Mouse (Mus musculus): ENCODE measurements at regions not wholly inside any gene's neighbourhood (a gene's known extent, or its start where the extent isn't known, plus 50 kb on each side); places are given as distances from the start of the nearest gene placed in this dataset.

GRCm38 (mm10) chr12:25771856-25772255, 643.2 kb downstream of the Rnf144a start:
- ATAC-seq, result no peak

GRCm38 (mm10) chr12:25768644-25769043, 646.4 kb downstream of the Rnf144a start:
- no peak for ATAC-seq

GRCm38 (mm10) chr12:25763061-25763460, 652.0 kb downstream of the Rnf144a start:
- ATAC-seq, result no peak

- no peak for ATAC-seq
Measured at GRCm38 (mm10) chr12:25757014-25757413, 658.0 kb downstream of the Rnf144a start.

GRCm38 (mm10) chr12:25733801-25734200, 636.9 kb upstream of the Id2 start:
- no peak for ATAC-seq

GRCm38 (mm10) chr12:25725774-25726173, 628.8 kb upstream of the Id2 start:
- no peak for ATAC-seq

- ATAC-seq, result no peak
Measured at GRCm38 (mm10) chr12:25711186-25711585, 614.2 kb upstream of the Id2 start.

GRCm38 (mm10) chr12:25703023-25703400, 606.1 kb upstream of the Id2 start:
- no peak for ATAC-seq

DNA sequence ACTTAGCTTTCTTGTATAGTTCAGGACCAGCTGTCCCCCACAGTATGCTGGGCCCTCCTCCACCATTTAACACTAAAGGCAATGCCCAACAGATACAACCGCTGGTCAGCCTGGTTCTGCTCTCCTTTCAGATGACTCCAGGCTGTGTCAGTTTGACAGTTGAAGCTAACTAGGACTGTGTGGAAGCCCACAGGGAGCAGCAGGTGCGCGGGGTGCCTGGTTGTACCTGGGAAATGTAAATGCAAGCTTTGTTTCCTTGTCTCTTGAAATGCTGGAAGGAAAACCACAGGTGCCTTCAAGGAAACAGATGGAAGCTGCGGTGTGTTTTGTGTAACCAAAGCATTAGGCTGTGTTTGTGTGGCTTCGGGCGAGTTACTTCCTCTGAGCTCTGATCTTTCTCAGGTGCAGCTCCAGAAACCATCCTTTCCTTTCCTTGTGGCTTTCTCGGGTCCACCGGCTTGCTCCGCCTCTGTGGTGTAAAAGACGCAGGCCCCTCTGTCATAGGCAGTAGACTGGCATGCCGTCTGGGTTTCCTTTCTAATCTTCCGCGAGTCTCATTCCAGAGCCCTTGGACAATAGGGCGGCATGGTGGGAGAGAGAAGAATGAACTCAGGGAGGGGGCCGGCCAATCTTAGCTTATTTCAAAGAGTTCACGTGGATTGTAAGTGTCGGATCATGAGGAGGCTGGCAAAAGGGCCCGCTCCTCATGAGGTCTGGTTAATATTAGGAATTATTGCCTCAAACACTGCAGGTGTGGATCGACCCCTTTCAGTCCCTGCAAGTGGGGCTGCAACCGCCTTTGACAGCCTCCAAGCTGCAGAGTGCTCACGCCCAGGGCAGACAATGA, 605.5 kb upstream of the Id2 start:
- ATAC-seq, result no peak

- no peak for ATAC-seq
Measured at GRCm38 (mm10) chr12:25687063-25687462, 590.1 kb upstream of the Id2 start.

- no peak for ATAC-seq
Measured at GRCm38 (mm10) chr12:25676631-25677030, 579.7 kb upstream of the Id2 start.

- ATAC-seq, result no peak
Measured at GRCm38 (mm10) chr12:25668336-25668735, 571.4 kb upstream of the Id2 start.

DNA sequence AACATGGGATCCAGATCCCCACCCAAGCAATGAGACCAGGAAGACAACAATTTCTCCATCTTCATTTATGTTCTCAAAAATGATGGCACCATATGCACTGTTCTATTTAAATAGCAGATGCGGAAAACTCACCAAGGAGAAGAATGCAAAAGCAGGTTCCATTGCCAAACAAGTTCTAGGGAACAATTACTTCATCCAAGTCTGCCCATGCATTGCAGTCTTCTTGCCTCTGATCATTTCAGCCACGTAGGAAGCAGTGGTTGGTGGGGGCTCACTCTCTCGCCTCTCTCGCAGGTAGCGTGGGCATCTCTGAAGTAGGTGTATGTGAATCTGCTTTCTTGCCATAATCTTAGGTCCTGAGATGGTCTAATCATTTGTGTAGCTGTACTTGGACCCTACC, 557.5 kb upstream of the Id2 start:
- no peak for ATAC-seq

DNA sequence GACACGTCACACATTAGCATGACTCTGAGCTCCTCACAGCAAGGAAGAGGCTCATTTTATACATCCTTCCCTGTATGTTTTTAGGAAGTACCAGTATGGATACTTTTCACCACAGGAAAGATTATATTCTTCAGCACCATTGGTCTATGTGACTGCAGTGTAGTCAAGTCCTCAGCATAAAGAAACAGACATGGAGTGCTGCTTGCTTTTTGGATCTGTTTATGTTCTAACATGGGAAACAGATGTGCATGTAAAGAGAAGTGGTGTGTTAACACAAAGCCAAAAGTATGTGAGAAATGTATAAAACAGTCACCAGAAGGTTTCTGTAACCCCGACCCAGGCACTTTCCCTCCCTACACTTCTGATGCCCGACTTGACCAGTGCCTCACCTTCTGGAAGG, 553.3 kb upstream of the Id2 start:
- no peak for ATAC-seq

- ATAC-seq, result no peak
Measured at GRCm38 (mm10) chr12:25628081-25628480, 531.1 kb upstream of the Id2 start.

DNA sequence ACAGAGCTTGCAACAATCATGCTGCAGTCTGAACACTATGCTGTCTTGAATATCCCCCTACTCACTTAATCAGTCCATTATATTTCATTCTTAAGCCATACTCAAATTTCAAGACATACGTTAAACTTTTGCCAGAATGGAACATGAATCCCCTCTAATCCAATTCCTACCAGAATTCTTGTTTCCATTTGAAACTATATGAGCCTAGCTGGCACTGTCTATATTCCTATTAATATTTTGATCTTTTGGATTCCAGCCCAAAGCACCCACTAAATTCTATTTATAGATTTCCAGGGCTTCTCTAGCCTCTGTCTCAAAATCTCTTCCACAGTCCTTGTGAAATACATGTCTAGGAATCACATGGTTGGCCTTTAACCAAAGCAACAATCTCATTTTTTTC, 528.9 kb upstream of the Id2 start:
- no peak for ATAC-seq

DNA sequence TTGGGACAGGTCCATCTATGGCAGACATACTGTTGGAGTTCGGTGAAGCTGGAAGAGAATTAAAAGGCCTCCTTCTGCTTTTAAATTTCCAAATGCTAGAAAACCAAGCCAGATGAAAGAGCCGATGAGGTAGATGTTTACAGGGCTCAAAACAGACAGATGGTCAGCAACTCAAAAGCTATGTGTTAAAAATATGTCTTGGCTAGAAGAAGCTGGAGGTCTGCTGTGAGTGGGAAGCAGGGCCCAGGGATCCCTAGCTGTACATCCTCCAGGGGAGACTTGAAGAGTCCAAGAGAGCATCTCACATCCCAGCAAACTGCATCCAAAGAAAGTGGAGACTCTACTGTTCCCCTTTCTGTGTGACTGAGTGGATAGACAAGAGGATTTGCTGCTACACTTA, 526.5 kb upstream of the Id2 start:
- ATAC-seq, result no peak

DNA sequence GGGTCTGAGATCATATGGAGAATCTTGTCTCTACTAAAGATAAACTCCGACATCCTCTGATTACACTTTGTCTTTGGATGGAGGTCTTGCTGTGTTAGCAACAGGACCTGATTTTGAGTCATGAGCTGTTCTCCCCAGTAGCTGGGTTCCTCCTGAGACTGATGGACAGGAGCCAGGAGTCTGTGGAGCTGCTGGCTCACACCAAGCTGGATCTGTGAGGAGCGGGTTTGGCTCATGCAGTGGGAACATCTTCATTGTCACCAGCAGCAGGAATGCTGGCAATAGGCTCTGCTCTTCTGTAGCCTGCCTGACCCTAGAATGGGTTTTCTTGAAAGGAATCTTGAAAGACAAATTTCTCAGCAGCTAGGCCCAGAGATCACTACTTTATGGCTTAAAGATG, 524.2 kb upstream of the Id2 start:
- ATAC-seq, result no peak

GRCm38 (mm10) chr12:25617521-25617920, 520.6 kb upstream of the Id2 start:
- no peak for ATAC-seq

DNA sequence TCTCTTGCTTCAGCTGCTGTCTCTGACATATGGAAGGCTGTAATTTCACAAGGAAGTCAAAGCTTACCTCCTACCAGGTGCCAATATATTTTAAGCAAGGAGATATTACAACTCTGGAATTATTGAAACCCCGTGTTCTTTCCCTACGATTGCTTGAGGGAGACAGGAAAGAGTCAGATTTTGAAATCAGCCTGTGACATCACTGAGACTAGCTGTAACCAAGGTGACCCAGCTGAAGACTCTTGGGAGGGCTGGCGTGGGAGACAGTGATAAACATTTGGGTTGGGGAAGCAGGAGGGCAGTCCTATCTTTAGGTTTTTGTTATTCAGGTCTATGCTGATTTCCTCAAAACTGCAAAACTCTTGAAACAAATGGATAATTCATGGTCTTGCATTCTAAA, 518.4 kb upstream of the Id2 start:
- no peak for ATAC-seq

GRCm38 (mm10) chr12:25613473-25613872, 516.5 kb upstream of the Id2 start:
- no peak for ATAC-seq

DNA sequence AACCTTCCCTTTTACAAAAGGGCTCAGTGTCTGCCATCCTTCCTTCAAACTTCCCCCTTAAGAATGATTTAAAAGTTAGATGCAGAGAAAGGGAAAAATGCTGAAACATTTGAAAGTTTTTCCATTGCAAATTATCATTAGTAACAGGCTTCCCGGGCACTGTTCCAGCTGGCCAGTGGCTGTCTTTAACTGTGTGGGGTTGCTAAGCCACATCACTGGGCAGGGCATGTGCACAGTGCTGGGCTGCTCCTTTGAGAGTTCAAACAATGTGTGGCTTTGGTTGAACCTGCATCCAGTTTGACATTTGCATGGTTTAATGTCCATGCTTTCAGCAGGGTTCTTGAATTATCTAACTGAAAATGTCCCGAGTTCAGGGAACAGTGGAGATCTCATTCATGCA, 512.1 kb upstream of the Id2 start:
- no peak for ATAC-seq

DNA sequence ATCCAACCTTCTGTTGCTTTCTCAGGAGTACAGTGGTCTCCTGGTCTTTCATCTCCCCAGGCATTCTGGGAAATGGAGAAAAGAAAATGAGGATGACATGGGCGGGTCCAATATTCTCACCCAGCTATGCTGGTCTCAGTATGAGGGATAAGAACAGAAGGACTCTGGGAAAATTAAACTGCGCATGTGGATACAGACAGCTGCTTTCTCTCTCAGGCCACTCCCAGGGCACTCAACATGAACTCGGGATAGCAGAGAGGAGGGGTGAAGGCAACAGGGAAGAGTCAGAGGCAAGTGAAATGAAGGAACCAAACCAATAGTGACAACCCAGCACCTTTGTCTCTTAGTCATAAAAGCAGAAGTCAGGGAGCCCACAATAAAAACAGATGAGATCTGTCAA, 508.5 kb upstream of the Id2 start:
- ATAC-seq, result no peak

DNA sequence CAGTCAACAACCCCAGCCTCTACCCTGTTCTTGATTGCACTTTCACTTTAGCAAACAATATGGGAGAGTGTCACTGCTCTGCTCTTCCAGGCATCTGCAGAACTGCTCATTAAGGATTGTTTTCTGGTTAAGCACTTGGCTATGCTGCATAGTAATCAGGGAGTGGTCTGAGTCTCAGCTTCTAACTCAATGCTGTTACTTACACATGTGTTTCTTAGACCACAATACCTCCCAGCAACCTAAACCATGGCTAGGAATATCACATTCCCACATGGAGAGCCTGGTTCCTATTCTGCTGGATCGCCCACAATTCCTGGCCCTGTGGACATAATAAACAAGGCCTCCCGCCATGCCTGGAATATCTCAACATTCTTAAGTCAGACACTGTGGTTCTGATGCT, 493.3 kb upstream of the Id2 start:
- ATAC-seq, result no peak

DNA sequence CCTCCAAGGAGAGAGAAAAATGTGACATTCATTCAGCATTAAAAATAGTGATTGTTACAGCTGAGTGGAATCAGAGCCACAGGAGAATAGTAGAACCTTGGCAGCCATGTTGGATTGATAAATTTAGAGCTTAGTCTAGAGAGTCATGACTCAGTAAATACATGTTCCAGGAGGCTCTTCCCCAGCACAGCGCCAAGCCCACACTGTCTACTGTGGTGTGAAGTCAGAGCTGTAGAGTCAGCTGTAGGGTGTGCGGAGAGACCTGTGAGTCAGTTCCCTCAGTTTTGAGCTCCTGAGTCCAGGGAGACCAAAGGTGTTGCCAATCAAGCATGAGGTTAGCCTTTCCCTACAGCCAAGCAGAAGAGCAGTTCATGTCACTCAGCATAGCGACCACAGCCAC, 488.8 kb upstream of the Id2 start:
- no peak for ATAC-seq

All from CD4-positive, CD25-positive, alpha-beta regulatory T cell, adult 4 months (primary cell).